Mouse (Mus musculus): ENCODE measurements around the gene Zc3h4. TPM values are rescaled to one million over a fixed set of nuclear protein-coding genes. Genes with fewer than 3 reads are reported as not detected.
A peak's percentile ranks its signal among the peaks of the same experiment; 100 is the strongest.
"Not testable (repeated sequence)": the region's sequence is repeated elsewhere in the genome, so short reads cannot be mapped to it uniquely, and the experiment has no call there.

Gene Zc3h4
- total RNA-seq (2022): 10 to 100 TPM; 48.3 to 56.6 (median 52.4) TPM

DNA sequence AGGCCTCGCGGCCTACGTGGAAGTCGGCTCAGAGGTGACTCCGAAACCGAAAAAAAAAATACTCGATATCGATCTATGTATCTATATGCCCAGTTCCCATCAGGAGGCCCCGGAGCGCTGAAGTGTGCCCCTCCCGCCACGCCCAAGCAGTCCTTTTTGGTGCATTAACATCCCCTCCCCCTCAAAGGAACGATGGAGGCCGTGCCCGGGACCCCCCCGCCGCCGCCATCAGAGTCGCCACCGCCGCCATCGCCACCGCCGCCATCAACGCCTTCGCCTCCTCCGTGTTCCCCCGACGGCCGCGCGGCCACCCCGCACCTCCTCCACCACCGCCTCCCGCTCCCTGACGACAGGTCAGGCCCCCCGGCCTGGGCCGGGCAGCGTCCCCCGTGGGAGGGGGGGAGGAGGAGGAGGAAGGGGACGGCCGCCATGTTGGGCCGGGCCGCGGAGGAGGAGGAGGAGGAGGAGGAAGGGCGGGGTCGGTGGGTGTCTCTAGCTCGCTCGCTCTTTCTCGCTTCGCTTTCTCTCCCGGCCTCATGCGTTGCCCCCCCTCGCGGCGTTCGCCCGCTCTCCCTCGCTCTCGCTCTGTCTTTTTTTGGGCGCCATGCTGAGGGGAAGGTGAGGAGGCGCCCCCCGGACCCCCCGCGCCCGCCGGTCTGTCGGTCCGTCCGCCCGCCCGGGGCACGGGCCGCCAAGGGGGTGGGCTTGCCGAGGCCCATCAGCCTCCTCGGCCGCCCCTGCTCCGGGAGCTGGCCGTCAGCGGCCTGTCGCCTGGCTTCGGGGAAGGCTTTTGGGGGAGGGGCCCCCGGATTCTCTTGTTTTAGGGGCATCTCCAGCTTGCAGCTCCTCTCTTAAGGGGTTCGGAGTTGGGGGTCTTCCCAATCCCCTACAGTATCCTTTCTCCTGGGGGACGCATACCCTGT is at the start of gene Zc3h4:
Gene Zc3h4, plus strand, starts transcription at position 222 of the 923 bp plus-strand sequence.
- DNase-seq (ENCODE audit: low spot score in 2 of 2): peak; percentile 74 to 83

DNA sequence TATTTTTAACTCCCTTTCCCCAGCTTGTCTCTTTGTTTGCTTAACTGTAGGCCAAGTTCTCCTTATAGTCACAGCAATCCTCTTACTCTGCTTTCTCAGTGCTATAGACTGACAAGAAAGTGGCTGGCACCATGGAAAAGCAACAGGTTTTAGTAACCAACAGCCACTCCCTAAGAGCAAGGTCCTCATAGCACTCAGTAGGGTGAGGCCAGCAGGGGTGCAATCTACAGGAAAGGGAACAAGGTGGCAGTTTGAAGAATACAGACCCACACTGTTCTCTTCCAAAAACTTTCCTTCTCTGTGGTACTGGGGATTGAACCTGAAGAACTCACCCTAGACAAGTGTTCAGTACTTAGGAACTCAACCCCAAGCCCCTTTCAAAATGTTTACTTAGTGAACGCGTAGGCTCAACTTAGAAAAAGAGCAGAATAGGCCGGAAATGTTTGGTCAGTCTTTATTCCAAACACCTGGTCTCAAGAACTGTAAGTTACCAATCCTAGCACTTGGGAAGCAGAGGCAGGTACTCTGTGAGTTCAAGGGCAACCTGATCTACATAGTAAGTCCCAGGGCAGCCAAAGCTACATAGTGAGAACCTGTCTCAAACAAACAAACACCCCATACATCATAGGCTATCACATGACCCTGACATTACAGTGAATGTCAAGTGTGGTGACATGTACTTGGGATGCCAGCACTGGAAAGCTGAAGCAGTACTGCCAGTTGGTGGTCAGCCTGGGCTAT is 44.7 kb upstream of the Zc3h4 start:
- no peak for DNase-seq (ENCODE audit: low spot score in 2 of 2)

DNA sequence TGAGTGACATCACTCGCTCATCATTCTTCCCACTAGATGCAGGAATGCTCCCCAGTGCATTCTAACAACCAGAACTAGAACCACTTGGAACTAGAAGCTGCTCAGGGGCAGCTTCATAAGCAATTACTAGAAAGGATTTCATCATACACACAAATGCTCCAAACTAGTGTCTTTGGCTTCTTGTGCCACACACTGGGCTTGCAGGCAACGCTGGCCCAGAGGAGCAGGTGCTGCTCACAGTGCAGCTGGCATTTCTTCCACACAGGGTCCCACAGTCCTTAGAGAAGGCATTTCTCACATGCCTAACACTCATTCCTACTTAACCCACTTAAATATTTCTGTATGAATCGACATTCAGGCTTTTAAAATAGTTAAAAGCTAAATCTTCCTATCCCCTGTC is 43.1 kb upstream of the Zc3h4 start:
- DNase-seq (ENCODE audit: low spot score in 2 of 2): no peak

DNA sequence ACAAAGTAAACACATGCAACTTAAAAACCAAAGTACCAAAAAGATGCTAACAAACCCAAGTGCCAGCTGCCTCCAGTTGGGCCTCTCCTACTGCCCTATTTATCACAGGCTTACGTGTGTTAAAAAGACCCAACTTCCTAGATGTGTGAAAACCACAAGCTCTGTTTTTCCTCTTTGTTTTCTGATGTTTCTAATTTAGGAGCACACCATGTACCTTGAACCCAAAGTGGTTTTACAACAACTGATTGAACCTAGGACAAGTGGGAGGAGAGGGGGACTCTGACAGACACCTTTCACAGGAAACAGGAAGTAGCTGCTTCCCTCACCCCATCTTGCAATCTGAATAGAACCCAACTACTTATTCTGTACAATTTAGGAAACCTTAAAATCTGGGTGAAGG is 36.4 kb upstream of the Zc3h4 start:
- DNase-seq (ENCODE audit: low spot score in 2 of 2): no peak

DNA sequence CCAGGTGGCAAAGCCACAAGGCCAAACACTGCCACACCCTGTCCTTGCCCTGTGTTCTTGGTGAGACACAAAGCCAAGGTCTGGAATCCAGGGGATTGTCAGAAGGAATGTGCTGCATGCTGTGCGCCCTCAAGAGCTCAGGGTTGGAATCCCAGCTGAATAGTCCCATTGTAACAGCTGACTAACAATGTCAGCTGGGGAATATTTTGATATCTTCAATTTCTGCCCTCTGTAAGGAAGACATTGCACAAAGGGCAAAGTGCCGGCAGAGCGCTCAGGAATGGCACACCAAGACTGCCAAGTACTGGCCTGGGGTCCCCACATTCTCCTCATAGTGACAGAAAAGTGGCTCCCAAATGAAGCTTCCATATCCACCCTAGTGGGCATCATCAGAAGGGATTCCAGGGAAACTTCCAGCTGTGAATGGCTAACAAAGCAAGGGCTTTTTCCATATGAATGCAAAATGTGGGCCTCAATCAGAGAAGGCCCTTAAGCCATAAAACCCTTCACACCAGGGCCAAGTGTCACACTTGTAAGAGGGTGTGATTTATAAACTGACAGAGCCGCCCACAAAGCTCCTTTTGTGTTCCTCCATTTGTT is 35.7 kb upstream of the Zc3h4 start:
- no peak for DNase-seq (ENCODE audit: low spot score in 2 of 2)

DNA sequence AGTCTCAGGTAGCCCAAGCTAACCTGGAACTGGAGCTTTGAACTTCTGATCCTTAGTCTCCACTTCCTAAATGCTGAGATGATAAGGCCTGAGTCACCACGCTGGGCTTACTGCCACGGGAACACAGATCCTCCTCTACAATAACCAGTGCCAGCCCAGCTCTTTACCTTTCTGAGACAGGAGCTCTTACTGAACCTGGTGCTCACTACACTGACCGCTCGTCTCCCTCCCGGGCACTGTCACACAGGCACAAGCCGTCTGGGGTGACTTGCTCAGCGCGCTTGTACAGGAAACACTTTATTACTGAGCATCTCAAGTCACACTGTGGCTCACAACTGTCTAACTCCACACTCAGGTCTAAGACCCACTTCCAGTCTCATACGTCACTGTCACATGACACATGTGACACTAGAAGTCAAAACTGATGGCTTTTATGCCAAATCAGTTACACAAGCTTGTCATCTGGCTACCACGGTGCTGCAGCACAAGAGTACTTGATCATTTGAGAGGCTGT is 34.5 kb upstream of the Zc3h4 start:
- no peak for DNase-seq (ENCODE audit: low spot score in 2 of 2)

DNA sequence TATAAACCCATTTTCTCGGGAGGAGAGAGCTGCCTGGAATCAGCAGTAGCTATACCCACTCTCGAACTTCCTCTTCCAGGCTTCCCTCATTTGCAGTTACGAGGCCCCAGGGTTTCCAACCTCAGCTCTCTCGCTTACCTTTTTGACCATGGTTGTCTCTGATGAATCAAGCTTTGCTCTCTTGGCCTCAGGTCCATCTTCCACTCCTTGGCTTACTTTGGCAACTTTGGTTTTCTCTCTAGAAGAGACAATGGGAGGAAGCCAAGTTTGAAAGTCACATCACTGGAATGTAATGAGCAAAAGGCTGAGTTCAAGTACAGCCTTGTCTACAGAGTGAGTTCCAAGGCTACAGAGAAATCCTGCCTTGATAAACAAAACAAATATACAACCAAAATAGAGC is 34.0 kb upstream of the Zc3h4 start:
- no peak for DNase-seq (ENCODE audit: low spot score in 2 of 2)

DNA sequence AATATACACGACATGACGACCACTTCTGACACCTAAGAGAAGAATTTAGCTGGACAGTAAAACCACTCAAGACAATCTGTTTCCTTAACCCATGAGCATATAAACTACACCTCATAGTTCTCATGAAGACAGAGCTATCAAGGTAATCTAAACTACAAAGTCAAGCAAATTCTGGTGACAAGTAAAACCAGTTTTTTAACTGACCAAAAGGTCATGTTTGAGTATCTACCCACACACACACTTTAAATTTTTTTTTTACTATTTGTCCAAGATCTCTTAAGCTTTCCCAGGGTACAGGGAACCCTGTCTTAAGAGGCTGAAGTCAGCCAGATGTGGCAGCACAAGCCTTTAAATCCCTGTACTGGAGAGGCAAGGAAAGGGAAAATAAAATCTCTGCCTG is 31.9 kb upstream of the Zc3h4 start:
- DNase-seq (ENCODE audit: low spot score in 2 of 2): no peak

DNA sequence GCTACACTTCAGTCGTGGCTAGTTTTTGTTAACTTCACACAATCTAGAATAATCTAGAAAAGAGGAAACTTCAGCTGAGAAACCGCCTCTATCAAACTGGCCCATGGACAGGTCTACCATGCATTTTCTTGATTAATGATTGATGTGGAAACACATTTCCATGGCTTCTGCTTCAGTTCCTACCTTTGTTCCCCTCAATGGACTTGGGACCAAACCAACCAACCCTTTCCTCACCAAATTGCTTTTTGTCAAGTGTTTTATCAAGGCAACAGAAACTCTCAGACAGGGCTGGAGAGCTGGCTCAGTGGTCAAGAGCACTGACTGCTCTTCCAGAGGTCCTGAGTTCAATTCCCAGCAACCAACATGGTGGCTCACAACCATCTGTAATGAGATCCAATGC is 30.1 kb upstream of the Zc3h4 start:
- no peak for DNase-seq (ENCODE audit: low spot score in 2 of 2)

DNA sequence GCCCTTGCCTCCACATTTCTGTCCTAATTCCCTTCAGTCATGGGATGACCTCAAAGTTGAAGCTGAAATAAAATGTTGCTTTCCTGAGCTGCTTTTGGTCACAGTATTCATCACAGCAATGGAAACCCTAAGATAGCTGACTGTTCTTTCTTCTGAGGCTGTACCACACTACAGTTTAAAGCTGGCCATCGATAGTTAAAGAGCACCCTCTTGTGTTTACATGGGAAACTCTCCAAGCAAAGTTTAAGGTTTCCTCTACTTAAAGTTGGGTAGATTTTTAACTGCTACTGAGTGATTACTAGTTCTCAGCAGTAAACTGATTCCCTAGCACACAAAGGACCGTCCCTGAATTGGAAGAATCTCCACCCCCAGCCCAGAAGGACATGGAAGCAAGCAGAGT is 27.0 kb upstream of the Zc3h4 start:
- DNase-seq (ENCODE audit: low spot score in 2 of 2): no peak

DNA sequence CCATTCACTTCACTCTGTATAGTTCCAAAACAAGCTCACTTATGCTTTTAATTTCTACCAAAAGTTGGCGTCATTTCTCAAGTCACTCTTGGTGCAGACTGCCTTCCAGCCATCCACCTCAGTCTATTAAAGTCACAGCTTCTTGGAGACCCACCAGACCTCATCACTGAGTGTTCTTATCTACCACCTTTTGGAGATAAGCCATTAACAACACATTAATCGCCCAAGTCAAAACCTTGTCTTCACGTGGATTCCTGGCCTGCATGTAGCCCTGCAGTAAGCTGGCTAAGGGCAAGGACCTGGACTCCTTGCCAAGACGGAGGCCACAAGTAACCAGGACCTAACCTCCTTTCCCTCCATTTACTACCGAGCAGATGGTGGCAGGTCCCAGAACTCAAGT is 25.7 kb upstream of the Zc3h4 start:
- DNase-seq (ENCODE audit: low spot score in 2 of 2): no peak

DNA sequence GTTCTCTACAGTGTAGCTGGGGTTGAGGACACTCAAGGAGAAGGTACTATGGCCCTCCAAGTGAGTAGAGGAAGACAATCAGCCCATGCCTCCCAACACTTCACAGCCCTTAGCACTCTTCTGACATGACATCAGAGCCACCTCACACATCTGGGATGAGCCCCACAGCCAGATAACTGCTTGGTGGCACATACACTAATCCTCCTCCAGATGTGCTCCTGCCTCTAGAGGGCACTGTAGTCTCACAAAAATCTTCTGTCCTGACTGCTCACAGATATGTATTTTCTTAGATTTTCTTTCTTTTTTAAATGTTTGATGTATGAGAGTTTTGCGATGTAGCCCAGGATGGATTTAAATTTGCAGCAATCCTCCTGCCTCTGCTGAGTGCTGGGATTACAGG is 24.2 kb upstream of the Zc3h4 start:
- DNase-seq (ENCODE audit: low spot score in 2 of 2): no peak

DNA sequence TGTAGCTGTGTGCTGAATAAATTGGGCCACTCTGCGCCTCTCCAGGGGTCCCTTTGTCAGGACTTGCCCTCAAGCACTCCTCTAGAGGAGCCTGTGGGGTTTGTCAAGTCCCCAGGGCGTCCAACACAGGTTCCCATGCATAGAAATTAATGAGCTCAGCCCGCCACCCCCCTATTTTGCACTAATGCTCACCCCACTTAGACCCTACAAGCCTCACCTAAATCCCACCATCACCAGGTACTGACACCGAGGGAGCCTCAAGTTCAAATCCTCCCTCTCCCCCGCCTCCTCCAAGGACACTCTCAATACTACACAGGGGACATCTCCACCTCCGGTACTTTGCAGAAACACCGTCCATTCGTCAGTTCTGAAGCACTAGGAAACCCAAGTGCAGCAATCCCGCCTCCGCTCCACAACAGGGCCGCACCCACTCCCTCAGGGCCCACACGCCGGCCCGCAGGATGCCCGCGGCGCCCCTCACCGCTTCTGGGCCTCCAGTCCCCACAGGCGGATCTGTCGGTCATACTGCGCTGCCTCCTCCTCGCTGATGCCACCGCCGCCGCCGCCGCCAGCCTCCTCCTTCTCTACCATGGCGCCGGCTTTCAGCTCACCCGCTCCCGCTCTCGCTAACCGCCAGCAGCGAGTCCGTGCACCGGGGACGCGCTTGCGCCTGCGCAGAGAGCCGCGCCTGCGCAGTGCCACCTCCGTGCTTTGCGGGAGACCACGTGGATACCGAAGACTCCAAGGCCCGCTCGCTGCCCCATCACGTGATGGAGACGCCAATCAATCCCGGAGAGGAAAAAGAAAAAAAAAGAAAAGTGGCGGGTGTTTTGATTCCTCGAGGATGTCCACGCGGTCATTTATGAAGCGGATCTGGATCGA is 13.3 kb upstream of the Zc3h4 start, which contains the start of gene Sae1:
Gene Sae1, minus strand, starts transcription at position 647 of the 882 bp plus-strand sequence.
- peak; percentile 87 to 95 for DNase-seq (ENCODE audit: low spot score in 2 of 2)

DNA sequence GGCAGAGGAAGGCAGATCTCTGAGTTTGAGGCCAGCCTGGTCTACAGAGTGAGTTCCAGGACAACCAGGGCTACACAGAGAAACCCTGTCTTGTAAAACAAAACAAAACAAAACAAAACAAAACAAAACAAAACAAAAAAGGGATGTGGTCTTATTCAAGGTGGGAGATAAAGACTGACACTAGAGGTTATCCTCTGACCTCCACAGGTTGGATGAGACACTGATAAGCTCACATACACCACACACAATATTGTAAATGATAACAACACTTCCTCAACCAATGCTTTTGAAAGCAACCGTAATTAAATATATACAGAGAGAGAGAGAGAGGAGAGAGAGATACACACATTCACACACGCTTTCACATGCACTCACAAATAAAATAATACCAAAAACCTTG is 10.8 kb upstream of the Zc3h4 start:
- not testable (repeated sequence) for DNase-seq (ENCODE audit: low spot score in 2 of 2)

DNA sequence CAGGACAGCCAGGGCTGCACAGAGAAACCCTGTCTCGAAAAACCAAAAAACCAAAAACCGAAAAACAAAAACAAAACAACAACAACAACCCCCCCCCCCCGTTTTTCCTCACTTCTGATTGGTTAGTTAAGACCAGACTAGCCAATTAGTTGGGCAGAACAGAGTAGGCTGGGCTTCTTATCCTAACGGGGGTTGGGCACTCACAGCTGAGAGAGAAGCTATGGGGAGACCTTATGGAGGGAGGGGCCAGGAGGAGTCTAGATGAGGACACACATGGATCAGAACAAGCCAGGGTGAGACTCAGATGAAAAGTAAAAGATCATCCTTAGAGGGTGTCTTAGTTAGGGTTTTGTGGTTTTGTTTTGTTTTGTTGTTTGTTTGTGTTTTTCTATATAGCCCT is 7.8 kb upstream of the Zc3h4 start:
- no peak for DNase-seq (ENCODE audit: low spot score in 2 of 2)

DNA sequence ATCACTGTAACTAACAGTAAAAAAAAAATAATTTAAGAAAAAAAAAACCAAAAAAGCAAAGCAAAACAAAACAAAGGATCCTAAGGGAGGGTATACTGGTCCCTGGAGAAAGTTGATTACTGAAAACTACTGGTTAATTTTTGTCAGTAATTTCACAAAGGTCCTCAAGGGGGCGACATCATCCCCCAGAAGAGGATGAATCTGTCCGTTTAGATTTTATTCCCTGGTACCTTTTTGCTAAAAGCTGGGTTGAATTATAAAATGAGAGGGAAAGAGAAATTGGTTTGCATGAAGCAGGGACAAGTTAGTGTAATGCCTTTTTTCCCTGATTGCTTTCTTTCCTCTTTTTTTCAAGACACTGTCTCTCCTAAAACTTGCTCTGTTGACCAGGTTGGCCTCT is 4.8 kb upstream of the Zc3h4 start:
- no peak for DNase-seq (ENCODE audit: low spot score in 2 of 2)

DNA sequence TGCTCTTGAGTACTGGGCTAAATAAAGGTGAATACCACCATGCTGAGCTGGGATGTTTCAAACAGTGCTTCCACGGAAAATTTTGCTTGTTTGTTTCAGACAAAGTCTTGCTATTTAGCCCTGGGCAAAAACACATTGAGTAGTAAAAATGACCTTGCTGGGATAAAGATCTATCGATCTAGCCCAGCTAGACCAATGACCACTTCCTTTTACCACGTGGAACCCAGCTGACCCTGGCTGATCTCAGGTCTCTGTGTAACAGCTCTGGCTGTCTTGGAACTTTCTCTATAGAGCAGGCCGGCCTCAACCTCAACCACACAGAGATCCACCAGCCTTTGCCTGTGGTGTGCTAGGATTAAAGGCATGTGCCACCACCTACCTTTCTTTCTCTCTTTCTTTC is 3.2 kb upstream of the Zc3h4 start:
- DNase-seq (ENCODE audit: low spot score in 2 of 2): no peak

DNA sequence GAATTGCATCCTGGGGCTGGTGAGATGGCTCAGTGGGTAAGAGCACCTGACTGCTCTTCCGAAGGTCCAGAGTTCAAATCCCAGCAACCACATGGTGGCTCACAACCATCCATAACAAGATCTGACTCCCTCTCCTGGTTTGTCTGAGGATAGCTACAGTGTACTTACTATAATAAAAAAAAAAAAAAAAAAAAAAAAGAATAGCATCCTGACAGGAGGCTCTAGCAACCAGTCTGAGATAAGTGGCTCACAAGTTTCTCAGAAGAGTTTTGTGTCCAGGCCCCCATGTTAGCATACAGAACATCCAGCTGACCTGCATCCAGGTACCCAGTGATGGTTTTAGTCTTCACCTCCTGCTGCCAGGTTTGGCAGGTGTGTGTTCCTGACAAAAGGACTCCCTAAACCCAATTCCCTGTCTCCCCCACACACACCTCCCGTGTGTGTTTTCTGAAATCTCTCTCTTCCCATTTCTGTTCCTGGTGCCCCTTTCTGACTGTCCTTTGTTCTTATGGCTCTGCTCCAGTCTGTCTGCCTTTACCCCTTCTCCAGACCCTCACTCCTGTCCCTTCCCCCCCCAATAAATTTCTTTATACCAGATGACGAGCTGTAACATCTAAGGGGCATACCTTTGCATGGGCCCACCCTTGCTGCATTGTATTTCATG is 2.2 kb upstream of the Zc3h4 start:
- DNase-seq (ENCODE audit: low spot score in 2 of 2): no peak

DNA sequence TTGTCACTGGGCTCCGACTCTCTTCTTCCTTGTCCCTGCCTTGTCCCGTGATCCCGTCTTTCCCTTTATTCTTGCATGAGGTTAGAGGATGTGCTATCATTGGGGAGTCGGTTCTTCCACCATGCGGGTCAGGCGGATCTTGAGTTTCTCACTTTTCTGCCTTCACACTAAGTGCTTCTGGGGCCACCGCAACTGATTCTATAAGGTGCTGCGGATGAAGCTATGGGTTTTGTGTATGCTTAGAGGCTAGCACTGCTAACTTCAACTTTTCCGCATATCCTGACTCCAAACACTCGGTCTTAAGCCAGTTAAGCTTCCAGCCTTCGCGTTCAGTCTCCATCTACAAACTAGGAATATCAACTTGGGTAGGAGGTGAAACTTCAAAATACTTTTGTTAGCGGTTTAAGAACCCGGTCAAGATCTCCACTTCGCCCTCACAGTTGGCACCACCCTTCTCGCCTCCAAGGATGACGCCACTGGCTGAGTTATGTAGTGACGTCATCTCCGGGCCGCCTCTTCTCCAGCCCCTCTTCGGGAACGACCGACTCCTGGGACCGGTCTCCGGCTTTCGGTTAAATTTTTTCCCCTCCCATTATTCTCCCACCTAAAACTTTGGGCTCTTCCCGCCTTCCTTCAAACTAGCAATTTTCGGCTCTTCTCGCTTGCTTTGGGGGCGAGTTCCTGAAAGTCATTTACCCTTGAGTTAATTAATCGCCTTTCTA is 1.5 kb upstream of the Zc3h4 start:
- peak; percentile 81 to 89 for DNase-seq (ENCODE audit: low spot score in 2 of 2)
